Mouse (Mus musculus): ENCODE results near the gene Paqr6.
"Not testable (repeated sequence)": the region's sequence is repeated elsewhere in the genome, so short reads cannot be mapped to it uniquely, and the experiment has no call there.

- TF ChIP-seq POLR2A (IDR thresholded peaks at IDR 0.05; ENCODE audit: borderline replicate concordance, extremely low read depth, insufficient read depth, insufficient read length, poor library complexity, severe bottlenecking); CTCF (IDR thresholded peaks at IDR 0.05; ENCODE audit: borderline replicate concordance, extremely low read depth, insufficient read depth, insufficient read length): not testable (repeated sequence)
These were observed 3.1 kb downstream of the Paqr6 start for GRCm38 (mm10) chr3:88367517-88367916.

All from brain, embryonic 14.5 days (tissue).